Mouse (Mus musculus) Patski (cell line): ENCODE measurements around the gene Cic. TPM values are rescaled to one million over a fixed set of nuclear protein-coding genes. Genes with fewer than 3 reads are reported as not detected.
"Not testable (repeated sequence)": the region's sequence is repeated elsewhere in the genome, so short reads cannot be mapped to it uniquely, and the experiment has no call there.

Experiments used
- ATAC-seq: fragments of 100-300 bp; one replicate; pipeline ENCODE4 v1.8.0; 2021
- CTCF ChIA-PET: fragments of 350-600 bp; sonication (Branson Sonifier 250); formaldehyde crosslinking; loops from one replicate; lab custom pipeline; 2022; ENCODE audit warnings: inconsistent platforms; lab: Charles Lee
- POLR2A ChIA-PET: fragments of 350-600 bp; sonication (Branson Sonifier 250); formaldehyde crosslinking; loops from one replicate; lab custom pipeline; 2022; ENCODE audit warnings: antibody characterized with exemption, inconsistent platforms; lab: Charles Lee
- DNase-seq: peaks from one replicate; pipeline ENCODE4 v3.0.0-alpha.2; 2011; ENCODE audit warnings: low read depth, low spot score
- H3K27me3 ChIP-seq: fragments of 371-371 bp; one replicate; pipeline ENCODE4 v1.5.1; 2021
- CTCF ChIP-seq: fragments of 100-300 bp; IDR thresholded peaks from one replicate; pipeline ENCODE4 v1.5.1; 2021
- in situ Hi-C: fragments of 300-500 bp; cut with MboI; formaldehyde crosslinking; loops from 3 replicates; pipeline ENCODE4 v1.11.1; 2018; ENCODE audit warnings: low pct_unique_long_range_greater_than_20kb, mixed read lengths
- polyA plus RNA-seq: library from polyadenylated mRNA; unstranded; gene quantifications from one replicate; pipeline ENCODE4 v1.2.3, GENCODE M21; 2021

Cic gene
- polyA plus RNA-seq, 1 experiment from 2014 or later = 138 TPM

GRCm38 (mm10) chr7:25314606-25315305 lies 47.3 kb downstream of the Cic start:
- DNase-seq (no peak), ATAC-seq (no peak)
- no peak for TF ChIP-seq CTCF
- H3K27me3 ChIP-seq = no peaks in the 10 kb centered on the region
- ChIA-PET CTCF (no interaction called here), POLR2A (interaction anchor here (1.9 kb wide), 1 partner anchor 35 kb away, joined by 4 read pairs; no protein-coding TSS in a partner anchor)
- in situ Hi-C loops = loop anchor here (5.0 kb wide), 1 partner anchor 72 kb away; no protein-coding TSS in a partner anchor

GRCm38 (mm10) chr7:25315306-25316041 lies 48.0 kb downstream of the Cic start:
- no peak for TF ChIP-seq CTCF
- no peaks in the 10 kb centered on the region for H3K27me3 ChIP-seq
- DNase-seq (no peak), ATAC-seq (no peak)
- ChIA-PET POLR2A (no interaction called here), CTCF (interaction anchor here (1.1 to 2.2 kb wide), 14 partner anchors 9 to 87 kb away, joined by 3 to 17 read pairs (median 7); partner anchors contain the start of genes Cic, Pafah1b3, Prr19 and Tmem145)
- in situ Hi-C loops = no loop called here

- no peaks in the 10 kb centered on the region for H3K27me3 ChIP-seq
- in situ Hi-C loops = no loop called here
- TF ChIP-seq CTCF = no peak
- DNase-seq (peak; percentile 99), ATAC-seq (peak; percentile 95)
- ChIA-PET POLR2A (interaction anchor here (1.0 to 1.1 kb wide), 2 partner anchors 19 to 37 kb away, joined by 3 to 4 read pairs; no protein-coding TSS in a partner anchor), CTCF (interaction anchor here (0.6 to 2.2 kb wide), 24 partner anchors 11 to 99 kb away, joined by 3 to 17 read pairs (median 5); partner anchors contain the start of genes Cic, Gsk3a, Pafah1b3 and Prr19)
Measured at GRCm38 (mm10) chr7:25316532-25317445, 49.3 kb downstream of the Cic start, which contains the start of gene Megf8. Gene Megf8 (plus strand): TSS chr7:25317164.

GRCm38 (mm10) chr7:25317446-25317999 lies 50.0 kb downstream of the Cic start:
- CTCF ChIA-PET = interaction anchor here (1.7 to 2.2 kb wide), 4 partner anchors 16 to 85 kb away, joined by 8 to 17 read pairs (median 14); partner anchors contain the start of genes Pafah1b3 and Prr19
- in situ Hi-C loops = no loop called here
- TF ChIP-seq CTCF = no peak
- ATAC-seq (no peak), DNase-seq (no peak)
- POLR2A ChIA-PET = interaction anchor here (0.6 to 1.0 kb wide), 3 partner anchors 8 to 69 kb away, joined by 3 to 5 read pairs (median 4); no protein-coding TSS in a partner anchor
- H3K27me3 ChIP-seq = no peaks in the 10 kb centered on the region

- no peaks in the 10 kb centered on the region for H3K27me3 ChIP-seq
- ChIA-PET CTCF (interaction anchor here (1.0 to 1.5 kb wide), 3 partner anchors 9 to 41 kb away, joined by 3 to 6 read pairs (median 3); no protein-coding TSS in a partner anchor), POLR2A (no interaction called here)
- TF ChIP-seq CTCF = no peak
- in situ Hi-C loops = no loop called here
- DNase-seq (no peak), ATAC-seq (no peak)
Measured at GRCm38 (mm10) chr7:25322058-25322484, 54.6 kb downstream of the Cic start.

GRCm38 (mm10) chr7:25323219-25323618 lies 55.7 kb downstream of the Cic start:
- TF ChIP-seq CTCF = no peak
- ATAC-seq = no peak

GRCm38 (mm10) chr7:25325431-25325830 lies 57.9 kb downstream of the Cic start:
- in situ Hi-C loops, DNase-seq, ATAC-seq, H3K27me3 ChIP-seq, CTCF ChIA-PET: not testable (repeated sequence)
- POLR2A ChIA-PET = interaction anchor here (0.7 kb wide), 1 partner anchor 8 kb away, joined by 5 read pairs; no protein-coding TSS in a partner anchor

More at GRCm38 (mm10) chr7:25323219-25323618, 55.7 kb downstream of the Cic start:
- in situ Hi-C loops = no loop called here
- H3K27me3 ChIP-seq = no peaks in the 10 kb centered on the region
- CTCF ChIA-PET = interaction anchor here (0.9 kb wide), 1 partner anchor 10 kb away, joined by 3 read pairs; no protein-coding TSS in a partner anchor
- POLR2A ChIA-PET = no interaction called here
- no peak for DNase-seq

- CTCF ChIA-PET = no interaction called here
- in situ Hi-C loops = no loop called here
Measured at GRCm38 (mm10) chr7:25326233-25326632, 58.7 kb downstream of the Cic start.

More at GRCm38 (mm10) chr7:25326233-25326632, 58.7 kb downstream of the Cic start:
- TF ChIP-seq CTCF = no peak
- ATAC-seq (no peak), DNase-seq (no peak)
- no peaks in the 10 kb centered on the region for H3K27me3 ChIP-seq
- POLR2A ChIA-PET = interaction anchor here (0.6 to 0.7 kb wide), 2 partner anchors 9 to 38 kb away, joined by 3 to 5 read pairs; no protein-coding TSS in a partner anchor
